Mouse (Mus musculus) neural tube, embryonic 14.5 days (tissue): ENCODE results near the gene Wdr59. TPM values are rescaled to one million over a fixed set of nuclear protein-coding genes. Genes with fewer than 3 reads are reported as not detected.

ENCODE experiments used
- ATAC-seq: fragments of 200-750 bp; cut with Nextera tagmentation; 2 replicates; pipeline ENCODE4 v1.8.0; 2017; ENCODE audit warnings: low read depth, mild to moderate bottlenecking, moderate TSS enrichment, moderate library complexity
- H3K27ac ChIP-seq: fragments of 300-500 bp; sonication (generic); 2 replicates; pipeline ENCODE4 v1.5.1; 2014; ENCODE audit warnings: low read depth, mild to moderate bottlenecking, control low read depth, low read length, moderate library complexity, mixed read lengths
- H3K27me3 ChIP-seq: fragments of 300-500 bp; sonication (generic); 2 replicates; pipeline ENCODE4 v1.6.1; 2014; ENCODE audit warnings: low read length; ENCODE audit not compliant: control insufficient read depth, insufficient read depth
- H3K36me3 ChIP-seq: fragments of 300-500 bp; sonication (generic); 2 replicates; pipeline ENCODE4 v1.6.1; 2014; ENCODE audit warnings: low read length, mixed read lengths; ENCODE audit not compliant: control insufficient read depth, insufficient read depth
- H3K4me1 ChIP-seq: fragments of 300-500 bp; sonication (generic); 2 replicates; pipeline ENCODE4 v1.6.1; 2014; ENCODE audit warnings: low read length; ENCODE audit not compliant: control insufficient read depth, insufficient read depth
- H3K4me2 ChIP-seq: fragments of 300-500 bp; sonication (generic); 2 replicates; pipeline ENCODE4 v1.6.1; 2014; ENCODE audit warnings: mild to moderate bottlenecking, low read depth, low read length, control low read depth
- H3K4me3 ChIP-seq: fragments of 300-500 bp; sonication (generic); 2 replicates; pipeline ENCODE4 v1.5.1; 2014; ENCODE audit warnings: low read depth, low read length, control low read depth, mixed read lengths
- H3K9ac ChIP-seq: fragments of 300-500 bp; sonication (generic); replicated peaks from 2 replicates; pipeline ENCODE4 v1.6.1; 2014; ENCODE audit warnings: low read depth, mild to moderate bottlenecking, control low read depth, low read length, mixed read lengths
- H3K9me3 ChIP-seq: fragments of 300-500 bp; sonication (generic); 2 replicates; pipeline ENCODE4 v1.6.1; 2016; ENCODE audit warnings: low read length; ENCODE audit not compliant: control insufficient read depth
- WGBS: fragments of 180-500 bp; shearing (Covaris S2); extraction: QIAGEN DNeasy Blood & Tissue Kit; methylation state at CpG from one replicate; pipeline ENCODE4 v1.1.7; 2014; 5-methylcytosine and 5-hydroxymethylcytosine counted together
- microRNA-seq: library from miRNA; unstranded; fragments of <30 nt; microRNA quantifications from one replicate; pipeline ENCODE4, GENCODE M21; 2016
- polyA plus RNA-seq: library from polyadenylated mRNA; unstranded; fragments of >200 nt; fragmentation: Nextera tagmentation; extraction: Ambion mirVana; gene quantifications from 2 replicates; pipeline ENCODE4 v1.2.1, GENCODE M21; 2014

The Wdr59 gene
- polyA plus RNA-seq, 1 experiment from 2014 or later = 8.5 TPM

- Histone ChIP-seq H3K4me1 (no peaks in the 10 kb centered on the region), H3K9ac (no peak overlapping the region), H3K27ac (no peak overlapping the region), H3K27me3 (no peaks in the 10 kb centered on the region), H3K36me3 (no peaks in the 10 kb centered on the region), H3K9me3 (no peaks in the 10 kb centered on the region), H3K4me2 (no peak overlapping the region), H3K4me3 (no peak overlapping the region)
- WGBS = 79% methylated on average over 3 of the region's 3 CpGs
- ATAC-seq = no peak
Observed at GRCm38 (mm10) chr8:111419171-111419570, 102.7 kb downstream of the Wdr59 start.

DNA sequence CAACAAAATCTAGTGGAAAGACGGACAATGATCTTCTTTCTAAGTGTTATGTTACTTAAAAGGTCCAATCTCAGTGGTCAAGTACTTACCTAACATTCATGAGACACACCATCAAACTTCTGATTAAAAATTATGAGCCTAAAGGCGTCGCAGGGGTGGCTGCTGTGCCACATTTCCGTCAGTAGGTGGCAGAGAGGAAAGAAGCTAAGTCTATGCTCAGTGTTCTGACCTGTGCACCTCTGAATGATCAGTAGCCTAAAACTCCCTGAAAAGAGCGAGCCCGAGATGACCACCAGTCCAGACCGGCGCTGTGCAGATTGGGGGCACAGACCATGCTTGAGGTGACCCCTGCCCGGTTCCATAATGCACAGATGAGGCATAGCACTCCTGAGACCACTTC lies 103.3 kb downstream of the Wdr59 start:
- H3K4me1 ChIP-seq = no peaks in the 10 kb centered on the region
- no peaks in the 10 kb centered on the region for H3K9me3 ChIP-seq
- H3K4me3 ChIP-seq = no peak overlapping the region
- H3K9ac ChIP-seq = no peak overlapping the region
- no peak overlapping the region for H3K4me2 ChIP-seq
- 40% methylated on average over 9 of the region's 9 CpGs for WGBS
- no peaks in the 10 kb centered on the region for H3K36me3 ChIP-seq
- no peak for ATAC-seq
- H3K27ac ChIP-seq = no peak overlapping the region
- no peaks in the 10 kb centered on the region for H3K27me3 ChIP-seq

- no peaks in the 10 kb centered on the region for H3K4me1 ChIP-seq
- H3K4me3 ChIP-seq = no peak overlapping the region
- H3K9me3 ChIP-seq = no peaks in the 10 kb centered on the region
- no peak overlapping the region for H3K4me2 ChIP-seq
- no peaks in the 10 kb centered on the region for H3K27me3 ChIP-seq
- no peak overlapping the region for H3K9ac ChIP-seq
- WGBS = 86% methylated on average over 10 of the region's 10 CpGs
- no peaks in the 10 kb centered on the region for H3K36me3 ChIP-seq
- ATAC-seq = no peak
- H3K27ac ChIP-seq = no peak overlapping the region
Observed at GRCm38 (mm10) chr8:111417222-111417621, 104.7 kb downstream of the Wdr59 start.

GRCm38 (mm10) chr8:111403391-111403790 lies 118.5 kb downstream of the Wdr59 start:
- WGBS = 41% methylated on average over 4 of the region's 4 CpGs

More at GRCm38 (mm10) chr8:111403391-111403790, 118.5 kb downstream of the Wdr59 start:
- no peaks in the 10 kb centered on the region for H3K9me3 ChIP-seq
- no peak overlapping the region for H3K27ac ChIP-seq
- no peak overlapping the region for H3K4me2 ChIP-seq
- H3K4me3 ChIP-seq = no peak overlapping the region
- ATAC-seq = no peak
- H3K9ac ChIP-seq = no peak overlapping the region
- no peaks in the 10 kb centered on the region for H3K36me3 ChIP-seq
- no peaks in the 10 kb centered on the region for H3K27me3 ChIP-seq
- no peaks in the 10 kb centered on the region for H3K4me1 ChIP-seq

Small RNA genes lying within 50 kb of the gene (microRNA-seq; reads per million reads assigned to microRNA genes)
- gene Mir1957b = not detected

Other genes starting within 250 kb of the Wdr59 start
- 19.2 and 25.4 TPM in 2 replicates for gene Rfwd3, start 221.9 kb downstream of the Wdr59 start, polyA plus RNA-seq
- gene Mlkl, start 183.9 kb downstream of the Wdr59 start, polyA plus RNA-seq = 0.35 TPM in 1 of 2 replicates, not detected in the other
- gene Fa2h, start 128.3 kb downstream of the Wdr59 start, polyA plus RNA-seq = 0.45 and 1.1 TPM in 2 replicates
- gene Znrf1, start 14.0 kb upstream of the Wdr59 start, polyA plus RNA-seq = 96.5 and 101 TPM in 2 replicates
- 0.66 and 0.96 TPM in 2 replicates for gene Ldhd, start 108.3 kb upstream of the Wdr59 start, polyA plus RNA-seq
- 31.2 and 31.8 TPM in 2 replicates for gene Zfp1, start 121.3 kb upstream of the Wdr59 start, polyA plus RNA-seq
- gene Ctrb1, start 168.9 kb upstream of the Wdr59 start, polyA plus RNA-seq = not detected in 2 replicates
- gene Bcar1, start 221.7 kb upstream of the Wdr59 start, polyA plus RNA-seq = 47.6 and 56.4 TPM in 2 replicates